Mouse (Mus musculus): Measurements from ENCODE around the gene Maff. TPM values are rescaled to one million over a fixed set of nuclear protein-coding genes. Genes with fewer than 3 reads are reported as not detected.

Gene Maff
- polyA plus RNA-seq, 1 experiment from 2014 or later, result 1.7 TPM

DNA sequence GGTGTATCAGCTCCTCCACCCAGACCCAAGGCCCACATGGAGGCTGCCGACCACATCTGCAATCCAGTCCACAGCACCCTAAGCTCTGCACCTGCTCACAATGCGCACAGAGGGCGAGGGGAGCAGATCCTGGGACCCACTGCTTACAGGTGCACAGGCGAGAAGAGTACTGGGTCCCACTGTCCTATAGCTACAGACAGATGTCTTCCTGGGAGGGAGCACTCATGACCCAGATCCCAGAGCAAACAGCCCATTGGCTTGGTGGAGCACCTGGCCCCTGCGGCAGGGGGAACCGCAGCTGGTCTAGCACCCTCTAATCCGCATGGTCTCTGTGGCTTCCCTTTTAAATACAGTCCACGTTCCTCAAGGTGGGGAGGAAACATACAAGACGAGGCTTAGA is 35.2 kb downstream of the Maff start:
- WGBS, result 78% methylated on average over 9 of the region's 9 CpGs
- peaks cover 49% of the 10 kb centered on the region for H3K36me3 ChIP-seq
- no peaks in the 10 kb centered on the region for H3K27me3 ChIP-seq (replicated peaks)
- H3K4me3 ChIP-seq, result no peak overlapping the region
- peak overlapping the region; percentile 19; the same call in 1 of the 2 replicates for H3K9ac ChIP-seq
- peaks cover 66% of the 10 kb centered on the region for H3K4me1 ChIP-seq
- peak overlapping the region; percentile 65 for H3K4me2 ChIP-seq
- H3K27ac ChIP-seq (replicated peaks), result peak overlapping the region; percentile 96
- no peaks in the 10 kb centered on the region for H3K9me3 ChIP-seq
- ATAC-seq (ENCODE audit: extremely low read depth, insufficient number of reproducible peaks, low FRiP score, low TSS enrichment), result no peak

GRCm38 (mm10) chr15:79387081-79387480 is 40.7 kb downstream of the Maff start:
- Histone ChIP-seq H3K27me3 (replicated peaks) (no peaks in the 10 kb centered on the region), H3K36me3 (peaks cover 28% of the 10 kb centered on the region), H3K9me3 (no peaks in the 10 kb centered on the region), H3K9ac (peak overlapping the region; percentile 48; the same call in 1 of the 2 replicates), H3K27ac (replicated peaks) (peak overlapping the region; percentile 71), H3K4me1 (peaks cover 77% of the 10 kb centered on the region), H3K4me3 (no peak overlapping the region), H3K4me2 (no peak overlapping the region)
- ATAC-seq (ENCODE audit: extremely low read depth, insufficient number of reproducible peaks, low FRiP score, low TSS enrichment), result no peak
- 48% methylated on average over 6 of the region's 6 CpGs for WGBS

GRCm38 (mm10) chr15:79387611-79388010 is 41.2 kb downstream of the Maff start:
- Histone ChIP-seq H3K9me3 (no peaks in the 10 kb centered on the region), H3K4me3 (no peak overlapping the region), H3K27ac (replicated peaks) (peak overlapping the region; percentile 71), H3K27me3 (replicated peaks) (no peaks in the 10 kb centered on the region), H3K4me1 (peaks cover 77% of the 10 kb centered on the region), H3K4me2 (no peak overlapping the region), H3K36me3 (peaks cover 28% of the 10 kb centered on the region), H3K9ac (no peak overlapping the region)
- WGBS, result 77% methylated on average over 7 of the region's 7 CpGs
- ATAC-seq (ENCODE audit: extremely low read depth, insufficient number of reproducible peaks, low FRiP score, low TSS enrichment), result no peak

GRCm38 (mm10) chr15:79388171-79388570 is 41.8 kb downstream of the Maff start:
- peak overlapping the region; percentile 26; the same call in 1 of the 2 replicates for H3K27ac ChIP-seq (replicated peaks)
- no peak for ATAC-seq (ENCODE audit: extremely low read depth, insufficient number of reproducible peaks, low FRiP score, low TSS enrichment)
- WGBS, result 64% methylated on average over 6 of the region's 6 CpGs
- no peaks in the 10 kb centered on the region for H3K9me3 ChIP-seq
- H3K9ac ChIP-seq, result 0 out of 2 replicates have a peak overlapping the region, but pooled peaks have one; percentile 30
- peaks cover 29% of the 10 kb centered on the region for H3K36me3 ChIP-seq
- no peak overlapping the region for H3K4me3 ChIP-seq
- no peak overlapping the region for H3K4me2 ChIP-seq
- no peaks in the 10 kb centered on the region for H3K27me3 ChIP-seq (replicated peaks)
- H3K4me1 ChIP-seq, result peaks cover 77% of the 10 kb centered on the region

DNA sequence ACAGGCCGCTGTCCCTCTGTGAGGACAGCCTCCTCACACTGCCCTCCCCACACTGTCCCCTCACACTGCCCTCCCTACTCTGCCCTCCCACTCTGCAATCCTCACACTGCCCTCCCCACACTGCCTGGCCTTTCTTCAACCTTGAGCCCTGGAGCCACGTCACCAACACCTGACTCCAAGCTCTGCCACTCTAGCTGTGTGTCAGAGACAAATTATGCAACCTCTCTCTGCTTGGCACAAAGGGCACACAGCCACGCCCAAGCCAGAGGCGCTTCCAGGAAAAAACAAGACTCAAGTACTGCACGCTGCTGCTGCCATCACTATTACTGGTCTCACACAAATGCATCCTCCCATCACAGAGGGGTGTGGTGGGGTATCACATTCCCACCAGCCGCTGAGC is 44.0 kb downstream of the Maff start:
- Histone ChIP-seq H3K27me3 (replicated peaks) (no peaks in the 10 kb centered on the region), H3K9ac (no peak overlapping the region), H3K4me3 (no peak overlapping the region), H3K9me3 (no peaks in the 10 kb centered on the region), H3K36me3 (peaks cover 10% of the 10 kb centered on the region), H3K4me1 (peaks cover 97% of the 10 kb centered on the region), H3K4me2 (no peak overlapping the region), H3K27ac (replicated peaks) (peak overlapping the region; percentile 94)
- WGBS, result 67% methylated on average over 6 of the region's 6 CpGs
- ATAC-seq (ENCODE audit: extremely low read depth, insufficient number of reproducible peaks, low FRiP score, low TSS enrichment), result no peak

DNA sequence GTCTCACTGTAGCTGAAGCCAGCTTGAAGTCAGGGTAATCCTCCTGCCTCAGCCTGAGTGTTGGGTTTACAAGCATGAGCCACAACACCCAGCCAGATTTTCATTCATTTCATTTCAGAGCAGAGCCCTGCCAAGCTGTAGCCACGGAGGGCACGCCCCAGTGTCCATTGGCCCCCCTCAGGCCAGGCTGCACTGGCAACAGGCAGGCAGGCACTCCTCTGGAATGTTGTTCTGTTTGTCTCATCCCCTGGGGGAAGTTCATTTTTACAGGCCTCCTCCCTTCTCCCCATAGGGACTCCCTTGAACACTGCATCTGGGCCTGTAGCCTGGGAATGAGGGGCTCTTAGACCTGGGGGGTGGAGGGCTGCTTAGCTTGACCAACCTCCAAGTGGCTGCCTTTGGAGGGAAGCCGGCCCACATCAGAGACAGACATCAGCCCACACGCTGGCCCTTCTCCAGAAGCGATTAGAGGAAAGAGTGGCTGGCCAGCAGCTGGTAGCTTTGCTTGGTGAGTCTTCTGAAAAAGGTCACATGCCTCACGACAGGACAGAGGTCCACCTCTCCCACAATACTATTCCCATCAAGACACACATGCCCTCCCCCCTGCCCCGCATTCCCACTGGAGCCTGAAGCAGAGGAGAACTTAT is 45.1 kb downstream of the Maff start:
- Histone ChIP-seq H3K27me3 (replicated peaks) (no peaks in the 10 kb centered on the region), H3K9ac (peak overlapping the region; percentile 61), H3K27ac (replicated peaks) (peak overlapping the region; percentile 94), H3K9me3 (no peaks in the 10 kb centered on the region), H3K4me2 (peak overlapping the region; percentile 45), H3K4me1 (peaks cover 100% of the 10 kb centered on the region), H3K36me3 (peaks cover 12% of the 10 kb centered on the region; the same call in 1 of the 2 replicates), H3K4me3 (no peak overlapping the region)
- WGBS, result 11% methylated on average over 7 of the region's 7 CpGs
- peak; percentile 71 for ATAC-seq (ENCODE audit: extremely low read depth, insufficient number of reproducible peaks, low FRiP score, low TSS enrichment)

- Histone ChIP-seq H3K9ac (peak overlapping the region; percentile 61), H3K9me3 (no peaks in the 10 kb centered on the region), H3K4me1 (peaks cover 99% of the 10 kb centered on the region), H3K27me3 (replicated peaks) (no peaks in the 10 kb centered on the region), H3K4me3 (no peak overlapping the region), H3K4me2 (peak overlapping the region; percentile 45; the same call in 1 of the 2 replicates), H3K27ac (replicated peaks) (peak overlapping the region; percentile 94), H3K36me3 (peaks cover 20% of the 10 kb centered on the region)
- ATAC-seq (ENCODE audit: extremely low read depth, insufficient number of reproducible peaks, low FRiP score, low TSS enrichment), result no peak
- WGBS, result 74% methylated on average over 5 of the region's 5 CpGs
Observed at GRCm38 (mm10) chr15:79392527-79392926, 46.1 kb downstream of the Maff start.

DNA sequence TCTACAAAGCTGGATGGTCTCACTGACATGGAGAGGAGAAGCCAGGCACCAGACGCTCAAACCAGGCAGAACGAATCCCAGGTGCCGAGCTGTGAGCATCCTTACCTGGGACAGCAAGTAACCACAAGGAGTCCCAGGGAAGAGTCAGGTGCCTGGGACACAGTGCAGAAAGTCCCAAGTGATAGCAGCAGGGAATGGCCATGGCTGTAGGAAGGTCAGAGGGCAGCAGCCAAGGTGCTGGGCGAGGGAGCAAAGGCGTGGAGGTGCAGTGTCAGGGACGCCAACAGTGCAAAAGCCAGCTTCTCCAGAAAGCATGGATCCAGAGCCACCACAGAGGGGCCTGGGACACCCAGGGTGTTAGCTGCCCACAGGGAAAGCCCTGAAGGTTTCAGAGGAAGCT is 46.7 kb downstream of the Maff start:
- no peak for ATAC-seq (ENCODE audit: extremely low read depth, insufficient number of reproducible peaks, low FRiP score, low TSS enrichment)
- no peaks in the 10 kb centered on the region for H3K9me3 ChIP-seq
- H3K27ac ChIP-seq (replicated peaks), result peak overlapping the region; percentile 94
- peaks cover 23% of the 10 kb centered on the region for H3K36me3 ChIP-seq
- H3K4me3 ChIP-seq, result no peak overlapping the region
- H3K27me3 ChIP-seq (replicated peaks), result no peaks in the 10 kb centered on the region
- H3K4me2 ChIP-seq, result no peak overlapping the region
- H3K9ac ChIP-seq, result peak overlapping the region; percentile 61
- 80% methylated on average over 6 of the region's 6 CpGs for WGBS
- H3K4me1 ChIP-seq, result peaks cover 97% of the 10 kb centered on the region

GRCm38 (mm10) chr15:79394842-79395241 is 48.4 kb downstream of the Maff start:
- WGBS, result 54% methylated on average over 4 of the region's 4 CpGs
- Histone ChIP-seq H3K4me1 (peaks cover 97% of the 10 kb centered on the region), H3K27ac (replicated peaks) (0 out of 2 replicates have a peak overlapping the region, but pooled peaks have one; percentile 2), H3K27me3 (replicated peaks) (no peaks in the 10 kb centered on the region), H3K9me3 (no peaks in the 10 kb centered on the region), H3K4me2 (peak overlapping the region; percentile 40; the same call in 1 of the 2 replicates), H3K9ac (peak overlapping the region; percentile 59; the same call in 1 of the 2 replicates), H3K4me3 (no peak overlapping the region), H3K36me3 (peaks cover 30% of the 10 kb centered on the region)
- ATAC-seq (ENCODE audit: extremely low read depth, insufficient number of reproducible peaks, low FRiP score, low TSS enrichment), result no peak

GRCm38 (mm10) chr15:79395281-79395680 is 48.9 kb downstream of the Maff start:
- Histone ChIP-seq H3K4me1 (peaks cover 97% of the 10 kb centered on the region), H3K27ac (replicated peaks) (0 out of 2 replicates have a peak overlapping the region, but pooled peaks have one; percentile 2), H3K36me3 (peaks cover 30% of the 10 kb centered on the region), H3K9ac (peak overlapping the region; percentile 59), H3K4me2 (peak overlapping the region; percentile 40), H3K4me3 (no peak overlapping the region), H3K27me3 (replicated peaks) (no peaks in the 10 kb centered on the region), H3K9me3 (no peaks in the 10 kb centered on the region)
- no peak for ATAC-seq (ENCODE audit: extremely low read depth, insufficient number of reproducible peaks, low FRiP score, low TSS enrichment)
- 61% methylated on average over 6 of the region's 6 CpGs for WGBS

- ATAC-seq (ENCODE audit: extremely low read depth, insufficient number of reproducible peaks, low FRiP score, low TSS enrichment), result no peak
- Histone ChIP-seq H3K27ac (replicated peaks) (peak overlapping the region; percentile 41), H3K4me2 (peak overlapping the region; percentile 40), H3K9me3 (no peaks in the 10 kb centered on the region), H3K4me3 (peak overlapping the region; percentile 25), H3K4me1 (peaks cover 97% of the 10 kb centered on the region), H3K27me3 (replicated peaks) (no peaks in the 10 kb centered on the region), H3K9ac (0 out of 2 replicates have a peak overlapping the region, but pooled peaks have one; percentile 59), H3K36me3 (peaks cover 30% of the 10 kb centered on the region)
- 61% methylated on average over 11 of the region's 11 CpGs for WGBS
Observed at GRCm38 (mm10) chr15:79396736-79397135, 50.3 kb downstream of the Maff start.

Data from heart, embryonic 13.5 days (tissue).